ENCODE assay signal across 9 mouse cellular contexts in the genomic region with DNA sequence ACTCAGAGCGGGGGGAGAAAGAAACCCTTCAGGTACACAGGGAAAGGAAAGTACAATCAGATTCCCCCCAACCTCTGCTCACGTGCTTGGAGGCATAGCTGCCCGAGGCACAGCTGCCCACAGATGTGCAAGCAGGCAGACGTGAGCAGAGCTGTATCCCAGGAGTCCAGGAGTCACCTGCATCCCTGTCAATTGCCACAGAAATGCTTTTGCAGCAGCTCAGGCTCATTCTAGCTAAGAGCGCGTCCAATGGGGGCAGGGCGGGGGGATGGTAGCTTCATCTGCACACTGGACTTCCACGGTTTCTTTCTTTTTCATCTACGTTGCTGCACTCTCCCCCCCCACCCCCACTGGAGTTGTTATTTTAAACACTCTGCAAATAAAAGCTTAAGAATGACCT.
DNase-seq lines count a peak whose midpoint lies in the region; ATAC-seq and TF ChIP-seq lines count a peak whose summit lies in the region.
"Had no signal": no experiment of that assay in that cellular context is flagged by ENCODE, and none has a peak within 500 bp of the region (broad histone marks: within the 10 kb centered on the region; RNA-seq: fewer than 3 reads in every experiment).

No protein-coding gene starts in this region.

- TF ChIP-seq EP300 in CH12.LX (IDR thresholded peaks at IDR 0.05; ENCODE audit: low read length), result no peak

- no peaks in the 10 kb centered on the region for H3K79me2 ChIP-seq in CH12.LX (replicated peaks; ENCODE audit: control insufficient read depth, extremely low read depth, insufficient read depth, poor library complexity, severe bottlenecking)

- no peak for TF ChIP-seq CTCF in CH12.LX (conservative IDR thresholded peaks at IDR 0.05 in 1 of 2, IDR thresholded peaks at IDR 0.05 in 1 of 2; ENCODE audit: low read depth in 2 of 2, low read length in 2 of 2)

- no peak overlapping the region for H3K27ac ChIP-seq in forebrain, embryonic 15.5 days (replicated peaks)
- no peak overlapping the region for H3K27ac ChIP-seq in forebrain, embryonic 14.5 days (ENCODE audit: low read depth, low read length)
- H3K27ac ChIP-seq in CH12.LX (ENCODE audit: insufficient read depth, low read depth), result no peak overlapping the region
- H3K27ac ChIP-seq in hindbrain, embryonic 12.5 days, result peak overlapping the region; percentile 48; the same call in 1 of the 2 replicates
- H3K27ac ChIP-seq in midbrain, embryonic 15.5 days, result 0 out of 2 replicates have a peak overlapping the region, but pooled peaks have one; percentile 2

- TF ChIP-seq POLR2A in CH12.LX (IDR thresholded peaks at IDR 0.05; ENCODE audit: low read depth, low read length), result no peak

- H3K27me3 ChIP-seq in forebrain, embryonic 15.5 days, result no peaks in the 10 kb centered on the region
- H3K27me3 ChIP-seq in forebrain, embryonic 14.5 days (replicated peaks; ENCODE audit: control insufficient read depth, insufficient read depth, low read length), result no peaks in the 10 kb centered on the region
- H3K27me3 ChIP-seq in CH12.LX (replicated peaks), result no peaks in the 10 kb centered on the region
- no peaks in the 10 kb centered on the region for H3K27me3 ChIP-seq in hindbrain, embryonic 12.5 days
- no peaks in the 10 kb centered on the region for H3K27me3 ChIP-seq in midbrain, embryonic 15.5 days (replicated peaks)

- in situ Hi-C loops in CH12.LX (cut with MboI; ENCODE audit: low pct_ligation_motif_present, low pct_unique_long_range_greater_than_20kb, low sequenced_read_pairs), result no loop called here

- ATAC-seq in forebrain, embryonic 15.5 days (replicated peaks), result 0 out of 2 replicates have a peak, but pooled peaks have one; percentile 41
- ATAC-seq in forebrain, embryonic 14.5 days, result no peak
- ATAC-seq in hindbrain, embryonic 12.5 days (ENCODE audit: low FRiP score), result peak; percentile 74
- ATAC-seq in midbrain, embryonic 15.5 days (replicated peaks), result peak; percentile 76; the same call in 1 of the 2 replicates
- ATAC-seq: liver, postnatal 0 days had no signal

- no peaks in the 10 kb centered on the region for H3K9me3 ChIP-seq in forebrain, embryonic 15.5 days
- no peaks in the 10 kb centered on the region for H3K9me3 ChIP-seq in forebrain, embryonic 14.5 days (replicated peaks; ENCODE audit: control insufficient read depth, low read length)
- H3K9me3 ChIP-seq in CH12.LX (replicated peaks; ENCODE audit: low read length), result no peaks in the 10 kb centered on the region
- no peaks in the 10 kb centered on the region for H3K9me3 ChIP-seq in hindbrain, embryonic 12.5 days (replicated peaks)
- H3K9me3 ChIP-seq in midbrain, embryonic 15.5 days, result no peaks in the 10 kb centered on the region

- H3K9ac ChIP-seq in forebrain, embryonic 15.5 days (replicated peaks), result no peak overlapping the region
- no peak overlapping the region for H3K9ac ChIP-seq in forebrain, embryonic 14.5 days (ENCODE audit: low read length)
- no peak overlapping the region for H3K9ac ChIP-seq in CH12.LX (ENCODE audit: insufficient read depth, low read depth)
- H3K9ac ChIP-seq in hindbrain, embryonic 12.5 days, result no peak overlapping the region
- H3K9ac ChIP-seq in midbrain, embryonic 15.5 days, result no peak overlapping the region
- H3K9ac ChIP-seq: liver, postnatal 0 days had no signal

- dilution Hi-C loops in CH12.LX (cut with MboI; ENCODE audit: extremely low pct_ligation_motif_present, extremely low pct_unique_long_range_greater_than_20kb, low sequenced_read_pairs), result no loop called here

- 48% methylated on average over 9 of the region's 9 CpGs for WGBS in forebrain, embryonic 15.5 days
- WGBS in forebrain, embryonic 14.5 days, result 50% methylated on average over 9 of the region's 9 CpGs
- 36% methylated on average over 9 of the region's 9 CpGs for WGBS in hindbrain, embryonic 12.5 days
- WGBS in midbrain, embryonic 15.5 days, result 22% methylated on average over 9 of the region's 9 CpGs

- H3K4me1 ChIP-seq in forebrain, embryonic 15.5 days, result no peaks in the 10 kb centered on the region
- no peaks in the 10 kb centered on the region for H3K4me1 ChIP-seq in forebrain, embryonic 14.5 days (ENCODE audit: control insufficient read depth, insufficient read depth, low read length)
- peaks cover 5 to 11% of the 10 kb centered on the region in 2 experiments; a peak in 2 of 4 replicates for H3K4me1 ChIP-seq in CH12.LX (ENCODE audit: control insufficient read depth in 1 of 2, insufficient read depth in 2 of 2)
- H3K4me1 ChIP-seq in hindbrain, embryonic 12.5 days, result peaks cover 11% of the 10 kb centered on the region
- H3K4me1 ChIP-seq in midbrain, embryonic 15.5 days, result peaks cover 7% of the 10 kb centered on the region

- H3K4me3 ChIP-seq in forebrain, embryonic 15.5 days, result no peak overlapping the region
- H3K4me3 ChIP-seq in forebrain, embryonic 14.5 days (ENCODE audit: low read depth, low read length), result no peak overlapping the region
- H3K4me3 ChIP-seq in CH12.LX (replicated peaks in 1 of 3; ENCODE audit: low read depth in 2 of 3, low read length in 2 of 3, poor library complexity in 1 of 3), result no peak overlapping the region
- H3K4me3 ChIP-seq in hindbrain, embryonic 12.5 days, result no peak overlapping the region
- H3K4me3 ChIP-seq in midbrain, embryonic 15.5 days, result no peak overlapping the region

- H3K4me2 ChIP-seq in forebrain, embryonic 15.5 days (replicated peaks), result no peak overlapping the region
- no peak overlapping the region for H3K4me2 ChIP-seq in forebrain, embryonic 14.5 days (ENCODE audit: low read length)
- H3K4me2 ChIP-seq in CH12.LX (ENCODE audit: insufficient read depth, low read depth, poor library complexity, severe bottlenecking), result no peak overlapping the region
- peak overlapping the region; percentile 21; the same call in 1 of the 2 replicates for H3K4me2 ChIP-seq in hindbrain, embryonic 12.5 days (replicated peaks)
- H3K4me2 ChIP-seq in midbrain, embryonic 15.5 days, result no peak overlapping the region; the same call in 1 of the 2 replicates

- TF ChIP-seq RAD21 in CH12.LX (IDR thresholded peaks at IDR 0.05; ENCODE audit: low read depth, low read length), result no peak

- DNase-seq in forebrain, embryonic 14.5 days (ENCODE audit: low spot score), result no peak
- DNase-seq in CH12.LX (ENCODE audit: extremely low read depth), result no peak
- no peak for DNase-seq in adipocyte (ENCODE audit: low spot score)
- no peak for DNase-seq in thymus, postnatal 25 days
- no peak for DNase-seq in left cerebral cortex, adult 9 months (ENCODE audit: low spot score in 2 of 2)
- DNase-seq: liver, postnatal 0 days had no signal

- no peaks in the 10 kb centered on the region for H3K36me3 ChIP-seq in forebrain, embryonic 15.5 days
- H3K36me3 ChIP-seq in forebrain, embryonic 14.5 days (ENCODE audit: control insufficient read depth, insufficient read depth, low read length), result no peaks in the 10 kb centered on the region
- H3K36me3 ChIP-seq in CH12.LX (replicated peaks in 1 of 2; ENCODE audit: control insufficient read depth in 1 of 2, insufficient read depth in 1 of 2, low read length in 1 of 2), result no peaks in the 10 kb centered on the region
- no peaks in the 10 kb centered on the region for H3K36me3 ChIP-seq in hindbrain, embryonic 12.5 days
- no peaks in the 10 kb centered on the region for H3K36me3 ChIP-seq in midbrain, embryonic 15.5 days (replicated peaks)

TF ChIP-seq in CH12.LX, 34 proteins besides CTCF, POLR2A, EP300 and RAD21:
- TF ChIP-seq HCFC1 (IDR thresholded peaks at IDR 0.05; ENCODE audit: low read depth, low read length) (no peak), KAT2A (IDR thresholded peaks at IDR 0.05; ENCODE audit: insufficient replicate concordance, low read length) (no peak), MXI1 (IDR thresholded peaks at IDR 0.05; ENCODE audit: low read depth, low read length) (no peak), BHLHE40 (IDR thresholded peaks at IDR 0.05; ENCODE audit: low read depth, low read length) (0 out of 2 replicates have a peak, but pooled peaks have one; percentile 17), PAX5 (IDR thresholded peaks at IDR 0.05; ENCODE audit: low read length) (no peak)
TF ChIP-seq in CH12.LX: peak in this region for 1.

Comparison
In these comparisons a context has a peak if more than half of its experiments do, and no peak if none do; other contexts are left out.
1. H3K27ac ChIP-seq: peak in hindbrain, embryonic 12.5 days (single experiment) and midbrain, embryonic 15.5 days (single experiment); none in forebrain, embryonic 15.5 days (single experiment), forebrain, embryonic 14.5 days (single experiment) and CH12.LX (single experiment).